Mouse (Mus musculus): ENCODE data around the gene Zdhhc13.

The Zdhhc13 gene

DNA sequence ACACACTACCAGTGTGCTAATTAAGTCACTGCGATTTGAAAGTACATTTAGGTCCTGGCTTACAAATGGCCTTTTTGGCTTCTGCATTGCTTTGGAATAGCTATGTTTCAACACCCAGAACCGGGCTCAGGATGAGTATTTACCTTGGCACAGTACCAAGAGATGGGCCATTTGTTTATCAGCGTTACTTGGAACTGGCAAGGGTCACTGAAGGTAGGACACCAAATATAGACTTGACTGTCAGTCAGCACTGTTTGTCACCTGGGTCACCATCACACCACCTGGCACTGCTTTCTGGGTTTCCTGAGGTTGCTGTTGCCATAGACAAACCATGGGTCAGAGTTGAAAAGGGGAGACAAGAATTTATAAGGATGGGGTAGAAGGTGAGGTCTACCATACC lies 53.5 kb downstream of the Zdhhc13 start:
- DNase-seq (ENCODE audit: low read depth) = no peak

DNA sequence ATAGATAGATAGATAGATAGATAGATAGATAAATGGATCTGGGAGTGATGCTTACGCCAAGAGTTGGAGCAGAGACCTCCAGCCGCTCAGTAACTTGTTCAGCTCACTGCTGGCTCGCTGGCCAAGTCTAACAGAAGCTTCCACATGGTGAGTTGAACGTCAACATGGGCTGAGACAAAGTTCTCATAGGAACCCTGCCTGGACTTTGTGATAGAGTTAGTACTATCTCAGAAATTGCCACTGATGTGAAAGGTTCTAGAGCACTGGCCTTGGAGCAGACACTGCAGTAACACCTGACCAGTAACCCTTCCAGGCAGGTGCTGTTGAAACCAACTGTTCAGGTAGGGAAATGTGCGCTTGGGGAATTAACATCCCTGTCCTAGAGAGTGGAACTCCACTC lies 54.7 kb downstream of the Zdhhc13 start:
- DNase-seq (ENCODE audit: low read depth) = no peak

DNA sequence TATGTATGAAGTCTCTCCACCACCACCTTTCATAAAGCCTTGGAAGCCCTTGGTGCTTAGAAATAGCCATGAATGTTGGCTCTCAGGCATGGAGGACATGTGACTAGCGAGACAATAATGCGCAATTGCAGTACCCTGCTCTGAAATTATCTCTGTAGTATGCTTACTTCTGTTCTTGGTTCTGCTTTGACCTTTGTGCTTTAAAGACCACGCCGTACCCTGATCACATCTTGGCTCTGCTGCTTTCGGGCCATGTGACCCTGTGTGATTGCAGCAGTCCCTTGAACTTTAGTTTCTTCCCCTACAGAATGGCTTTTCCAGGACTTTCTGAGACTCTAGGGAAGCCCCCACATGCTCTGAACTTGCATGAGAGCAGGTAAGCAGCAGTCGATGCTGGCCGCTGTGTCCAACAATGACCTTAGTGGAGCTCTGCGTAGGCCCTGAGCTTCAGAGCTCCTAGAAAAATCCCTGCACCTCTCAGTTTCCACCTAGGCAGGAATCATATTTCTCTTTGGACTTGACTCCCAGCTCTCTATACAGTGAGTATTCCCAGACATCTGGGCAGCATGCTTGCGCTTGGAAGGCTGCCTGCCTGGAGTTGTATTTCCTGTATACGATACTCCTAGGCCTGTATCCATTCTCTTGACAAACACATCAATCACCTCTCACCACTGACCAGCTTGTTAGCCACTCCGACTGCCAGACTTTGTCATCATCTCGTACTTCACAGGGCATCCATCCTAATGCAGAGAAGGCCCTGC lies 56.6 kb downstream of the Zdhhc13 start:
- peak; percentile 10 for DNase-seq (ENCODE audit: low read depth)

DNA sequence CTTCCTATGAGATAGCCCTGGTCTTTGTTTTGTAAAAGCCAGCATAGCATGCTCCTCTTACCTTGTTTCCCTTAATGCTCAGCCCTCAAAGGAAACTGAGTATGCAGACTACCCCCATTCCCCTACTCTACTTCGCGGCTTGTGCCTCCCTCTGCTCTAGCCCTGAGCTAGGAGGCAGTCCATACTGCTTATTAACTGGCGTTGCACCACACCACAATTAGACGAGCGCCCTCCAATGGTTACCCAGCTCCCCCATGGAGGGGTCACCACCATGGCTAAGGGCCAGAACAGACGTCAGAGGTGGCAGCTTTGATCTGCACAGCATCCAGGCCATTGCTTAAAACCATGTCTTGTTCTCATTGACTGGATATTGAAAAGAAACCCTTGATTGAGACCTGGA lies 58.0 kb downstream of the Zdhhc13 start:
- no peak for DNase-seq (ENCODE audit: low read depth)

DNA sequence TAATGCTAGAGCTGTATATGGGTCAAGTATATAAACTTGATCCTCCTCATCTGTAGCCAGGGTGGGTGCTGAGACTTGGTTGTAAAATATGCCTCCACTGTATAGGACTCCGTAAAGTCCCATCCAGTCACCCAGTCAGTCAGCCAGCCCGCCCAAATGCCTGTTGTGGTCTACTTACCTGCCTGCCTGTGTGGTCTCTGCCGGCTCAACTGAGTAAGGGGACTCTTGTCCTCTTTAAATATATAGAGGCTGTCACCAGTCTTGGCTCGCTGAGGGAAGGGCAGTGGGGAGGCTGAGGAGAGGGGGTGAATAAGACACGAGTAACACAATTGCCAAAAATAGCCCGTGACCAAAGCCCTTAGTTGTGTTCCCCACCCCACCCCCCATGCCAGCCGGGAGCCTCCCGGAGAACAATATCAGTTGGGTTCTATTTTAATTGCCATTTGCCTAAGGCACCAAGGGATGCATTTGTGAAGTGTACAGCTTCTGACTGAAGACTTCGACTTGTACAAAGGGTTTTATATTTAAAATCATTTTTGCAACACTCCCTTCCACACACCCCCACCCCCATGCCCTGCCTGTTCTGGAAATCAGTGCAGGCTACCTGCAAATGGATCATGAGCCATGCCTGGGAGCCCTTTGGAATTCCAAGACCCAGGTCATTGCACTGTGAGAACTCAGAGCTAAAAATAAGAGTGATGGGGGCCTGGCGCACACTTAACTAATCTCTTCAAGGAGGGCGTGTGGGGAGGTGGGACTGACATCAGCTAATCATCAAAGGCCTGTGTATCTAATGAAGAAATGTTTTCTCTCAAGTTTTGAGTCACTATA lies 59.2 kb downstream of the Zdhhc13 start, which contains the start of gene Csrp3:
Csrp3 (minus strand) TSS at position 214 of the 831 bp plus-strand sequence.
- no peak for DNase-seq (ENCODE audit: low read depth)

DNA sequence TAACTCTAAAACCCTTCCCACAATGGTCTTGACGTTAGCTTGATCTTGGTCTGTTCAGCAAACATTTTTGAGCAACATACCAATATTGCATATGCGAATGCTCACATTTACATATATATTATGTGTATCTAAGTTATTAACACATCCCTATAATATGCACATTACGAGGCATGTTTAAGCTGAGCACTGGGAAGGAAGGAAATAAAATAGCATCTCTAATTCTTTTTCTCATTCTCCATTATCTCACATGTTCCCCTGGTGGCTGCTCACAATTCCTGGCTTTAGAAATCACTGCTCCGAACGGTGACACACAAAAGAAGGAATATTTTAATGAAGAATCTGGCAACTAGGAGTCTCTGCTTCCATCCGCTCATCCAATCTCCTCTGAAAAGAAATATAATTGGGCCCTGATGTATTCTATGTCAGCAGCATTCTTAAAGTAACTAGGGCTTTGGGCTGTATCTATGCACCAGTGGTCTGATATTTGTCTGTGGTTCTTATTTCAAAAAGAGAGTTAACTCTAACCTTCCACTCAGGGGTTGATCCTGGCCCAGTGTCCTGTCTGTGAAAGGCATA lies 62.8 kb downstream of the Zdhhc13 start:
- no peak for DNase-seq (ENCODE audit: low read depth)

DNA sequence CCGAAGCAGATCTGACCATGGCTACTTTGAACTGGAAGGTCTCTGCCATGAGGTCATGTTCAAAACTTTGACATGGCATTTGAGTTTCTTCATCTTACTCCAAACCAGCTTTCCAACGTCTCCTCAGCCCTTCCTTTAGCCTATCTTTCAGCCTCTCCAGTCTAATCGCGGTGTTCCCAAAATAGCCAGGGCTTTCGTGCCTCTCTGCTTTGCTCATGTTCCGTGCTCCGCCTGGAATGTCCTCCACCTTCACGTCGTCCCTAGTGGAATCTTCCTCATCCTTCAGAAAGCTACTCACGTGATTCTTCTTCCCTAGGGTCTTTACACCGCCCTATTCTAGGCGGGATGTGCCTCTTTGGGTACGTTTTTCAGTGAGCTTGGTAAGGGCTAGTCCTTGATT lies 64.7 kb downstream of the Zdhhc13 start:
- no peak for DNase-seq (ENCODE audit: low read depth)

DNA sequence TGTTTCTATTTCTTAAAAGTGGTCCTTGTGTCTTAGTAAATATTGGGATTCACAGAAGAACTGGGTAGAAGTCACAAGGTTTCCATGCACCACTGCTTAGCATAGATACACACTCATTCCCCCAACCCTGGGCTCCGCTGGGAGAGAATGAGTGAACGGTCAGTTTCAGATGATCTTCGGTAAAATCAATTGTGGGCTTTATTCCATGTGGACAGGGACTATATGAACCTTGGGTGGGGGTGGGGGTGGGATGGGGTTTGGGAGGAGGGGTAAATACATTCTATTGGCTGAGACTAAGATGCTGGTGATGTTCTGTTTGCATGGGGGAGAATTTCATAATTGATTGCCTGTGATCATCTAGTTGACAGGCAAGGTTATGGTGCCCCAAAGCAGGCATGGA lies 66.7 kb downstream of the Zdhhc13 start:
- no peak for DNase-seq (ENCODE audit: low read depth)

DNA sequence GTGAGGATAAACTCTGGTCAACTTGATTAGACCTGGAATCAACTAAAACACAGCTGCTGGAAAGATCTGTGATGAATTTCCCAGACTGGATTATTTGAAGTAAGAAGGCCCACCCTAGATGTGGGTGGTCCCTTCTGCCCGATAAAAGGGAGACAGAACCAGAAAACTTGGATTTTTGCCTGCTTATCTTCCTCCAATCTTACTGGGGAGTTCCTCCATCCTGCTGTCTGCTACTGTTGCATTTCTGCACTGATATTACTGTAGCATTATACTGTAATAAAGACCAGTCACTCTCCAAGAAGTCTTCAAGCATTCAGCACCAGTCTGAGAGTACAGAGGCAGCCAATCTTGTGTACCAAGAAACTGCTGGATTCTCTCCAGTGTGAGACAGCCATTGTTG lies 69.5 kb downstream of the Zdhhc13 start:
- DNase-seq (ENCODE audit: low read depth) = no peak

DNA sequence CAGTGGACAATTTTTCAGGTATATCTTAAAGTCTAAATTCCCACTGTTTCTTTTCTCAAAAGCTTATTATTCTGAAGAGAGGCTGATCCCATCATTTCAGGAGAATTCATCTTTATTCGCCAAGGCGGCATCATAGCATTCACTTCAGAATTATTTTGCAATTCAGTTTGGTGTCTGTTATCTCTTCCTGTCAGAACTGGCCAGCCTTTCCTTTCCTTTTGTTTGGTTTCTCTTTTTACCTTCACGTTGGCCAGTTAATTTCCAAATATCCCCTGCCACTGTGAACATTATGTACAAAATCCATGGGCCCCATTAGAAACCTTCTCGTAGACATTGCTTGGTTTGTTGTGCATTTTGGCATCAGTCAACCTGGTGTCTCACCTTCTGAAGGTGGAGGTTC lies 70.6 kb downstream of the Zdhhc13 start:
- no peak for DNase-seq (ENCODE audit: low read depth)

DNA sequence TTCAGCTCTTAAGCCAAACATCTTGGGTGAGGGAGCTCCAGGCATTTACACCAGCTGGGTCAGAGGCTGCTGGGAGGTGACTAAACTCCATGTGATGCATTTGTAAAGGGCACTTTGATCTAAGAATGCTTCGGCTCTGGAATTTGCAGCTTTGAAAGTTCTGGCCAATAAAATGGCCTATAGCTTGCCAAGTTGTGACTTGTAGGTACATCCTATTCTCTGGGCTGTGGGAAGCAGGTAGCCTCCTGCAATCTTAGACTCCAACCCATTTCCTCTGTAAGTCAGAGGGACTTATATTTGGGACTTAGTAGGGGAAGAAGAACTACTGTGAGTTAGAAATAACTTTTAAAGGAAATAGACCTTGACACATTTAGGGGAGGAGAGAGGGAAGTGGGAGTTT lies 72.1 kb downstream of the Zdhhc13 start:
- DNase-seq (ENCODE audit: low read depth) = no peak

DNA sequence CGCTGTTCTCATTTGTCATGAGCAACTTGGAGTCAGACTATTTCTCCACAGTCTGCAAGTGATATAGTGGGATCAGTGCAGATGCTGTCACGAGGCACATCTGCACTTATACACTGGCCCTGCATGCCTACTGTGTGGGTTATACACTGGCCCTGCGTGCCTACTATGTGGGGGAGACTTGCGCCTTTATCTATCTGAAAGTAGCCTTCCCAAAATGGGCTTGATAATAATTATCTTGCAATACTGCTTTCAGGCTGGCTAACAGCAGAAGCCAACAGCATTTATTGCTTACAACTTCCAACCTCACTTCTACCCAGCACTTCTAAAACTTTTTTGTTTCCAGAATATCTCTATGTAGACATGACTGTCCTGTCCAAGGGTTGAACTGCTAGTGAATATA lies 73.0 kb downstream of the Zdhhc13 start:
- no peak for DNase-seq (ENCODE audit: low read depth)

DNA sequence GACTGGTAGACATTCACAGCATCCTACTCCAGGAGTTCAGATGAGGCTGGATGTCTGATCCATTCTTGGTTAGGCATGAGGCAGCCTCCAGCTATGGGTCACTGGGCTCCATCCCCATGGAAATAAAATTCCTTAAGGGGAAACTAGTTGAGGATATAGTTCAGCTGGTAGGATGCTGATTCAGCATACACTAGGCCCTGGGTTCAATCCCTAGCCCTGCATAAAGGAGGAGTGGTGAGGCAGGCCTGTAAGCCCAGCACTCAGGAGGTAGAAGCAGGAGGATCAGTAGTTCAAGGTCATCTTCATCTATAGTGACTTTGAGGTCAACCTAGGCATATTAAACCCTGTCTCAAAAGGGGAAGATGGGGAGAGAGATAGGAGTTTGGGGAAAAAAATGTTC lies 75.4 kb downstream of the Zdhhc13 start:
- DNase-seq (ENCODE audit: low read depth) = no peak

DNA sequence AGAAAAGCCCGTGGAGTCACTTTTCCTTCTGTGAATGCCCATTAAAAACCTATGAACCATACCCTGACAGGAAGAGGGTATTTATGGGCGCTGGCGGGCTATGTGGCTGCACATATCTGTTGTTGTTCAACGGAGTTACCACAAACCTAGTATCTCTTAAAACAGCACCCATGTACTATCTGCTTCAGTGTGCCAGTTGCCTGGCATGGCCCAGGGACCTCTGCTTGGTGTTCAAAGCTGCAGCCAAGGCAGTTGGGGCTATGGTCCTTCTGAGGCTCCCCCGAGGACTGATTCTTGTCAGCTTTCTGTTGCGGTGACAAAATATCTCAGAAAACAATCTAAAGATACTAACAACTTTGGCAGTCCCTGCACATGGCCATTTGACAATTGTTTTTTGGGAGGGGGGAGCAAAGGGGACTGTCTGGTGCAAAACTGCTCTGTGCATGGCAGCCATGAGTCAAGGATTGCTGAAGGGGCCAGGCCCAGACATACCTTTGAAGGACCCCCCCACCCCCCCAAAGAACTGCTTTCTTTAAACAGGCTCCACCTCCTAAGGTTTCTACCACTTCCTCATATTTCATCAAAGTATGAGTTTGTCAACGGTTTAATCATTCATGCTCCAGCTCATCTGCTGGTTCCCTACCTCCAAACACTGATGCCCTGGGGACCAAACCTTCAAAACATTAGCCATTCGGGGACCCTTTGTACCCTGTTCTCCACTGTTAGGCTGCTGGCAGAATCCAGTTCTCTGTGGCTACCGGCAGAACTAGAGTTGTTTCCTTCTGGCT lies 76.1 kb downstream of the Zdhhc13 start:
- no peak for DNase-seq (ENCODE audit: low read depth)

DNA sequence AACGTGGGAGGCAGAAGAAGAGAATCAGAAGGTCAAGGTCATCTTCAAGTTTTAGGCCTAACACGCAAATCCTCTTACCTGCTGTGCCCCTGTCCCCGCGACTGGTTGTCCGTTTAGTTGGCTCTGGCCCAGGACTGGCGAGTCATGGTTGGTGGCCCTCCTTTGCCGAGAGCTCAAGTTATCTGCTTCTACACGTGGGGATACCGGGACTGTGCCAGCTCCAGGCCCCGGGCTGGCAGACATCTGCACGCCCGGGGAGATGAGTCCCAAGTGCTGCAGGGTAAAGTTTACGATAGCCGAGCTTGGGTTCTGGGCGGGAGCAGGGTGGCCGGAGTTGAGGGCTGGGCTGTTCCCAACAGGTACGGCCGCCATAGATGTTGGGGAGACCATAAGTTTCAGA lies 78.8 kb downstream of the Zdhhc13 start:
- no peak for DNase-seq (ENCODE audit: low read depth)

DNA sequence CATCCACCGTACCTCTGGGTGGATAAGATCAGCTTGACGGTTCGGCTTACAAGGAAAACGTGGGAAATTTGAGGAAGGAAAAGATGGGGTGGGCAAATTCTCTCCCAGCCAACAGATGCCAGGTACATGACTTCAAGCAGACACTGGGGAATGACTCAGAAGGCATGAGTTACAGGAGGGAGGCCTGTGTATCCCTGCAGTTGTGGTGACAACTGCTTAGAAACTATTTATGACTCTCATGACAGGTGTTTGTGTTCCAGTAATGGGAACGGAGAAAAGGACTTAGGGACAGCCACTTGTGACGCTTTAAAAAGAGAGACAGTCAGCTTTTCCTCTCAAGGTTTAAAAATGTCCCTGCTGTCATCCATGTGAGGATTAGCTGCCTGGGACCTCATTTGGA lies 81.3 kb downstream of the Zdhhc13 start:
- no peak for DNase-seq (ENCODE audit: low read depth)

DNA sequence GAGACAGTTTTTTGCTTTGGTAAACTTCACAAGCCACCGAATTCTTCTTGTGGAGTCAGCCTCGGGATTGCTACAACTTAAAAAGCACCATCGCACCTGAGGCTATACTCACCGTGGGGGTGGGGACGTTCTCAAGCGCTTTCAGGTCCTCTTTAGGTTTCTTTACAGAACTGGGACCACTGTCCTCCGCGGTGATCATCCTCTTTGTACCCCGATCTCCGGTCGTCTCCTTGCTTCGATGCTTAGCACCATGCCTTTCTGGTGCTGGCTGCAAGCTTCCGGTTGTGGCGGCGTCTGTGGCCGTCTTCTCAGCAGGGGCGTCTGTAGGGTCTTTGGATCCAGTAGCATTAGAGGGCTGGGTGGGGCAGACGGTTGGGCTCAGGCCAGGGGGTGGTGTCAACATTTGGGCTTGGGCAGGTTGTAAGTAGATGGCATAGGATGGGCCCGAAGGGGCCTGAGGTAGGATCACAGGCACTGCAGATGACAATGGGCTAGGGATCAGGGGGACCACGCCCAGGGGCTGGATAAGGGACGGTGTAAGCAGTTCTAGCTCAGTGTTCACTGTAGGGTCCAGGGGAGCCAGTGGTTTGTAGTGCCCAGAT lies 81.9 kb downstream of the Zdhhc13 start:
- no peak for DNase-seq (ENCODE audit: low read depth)

DNA sequence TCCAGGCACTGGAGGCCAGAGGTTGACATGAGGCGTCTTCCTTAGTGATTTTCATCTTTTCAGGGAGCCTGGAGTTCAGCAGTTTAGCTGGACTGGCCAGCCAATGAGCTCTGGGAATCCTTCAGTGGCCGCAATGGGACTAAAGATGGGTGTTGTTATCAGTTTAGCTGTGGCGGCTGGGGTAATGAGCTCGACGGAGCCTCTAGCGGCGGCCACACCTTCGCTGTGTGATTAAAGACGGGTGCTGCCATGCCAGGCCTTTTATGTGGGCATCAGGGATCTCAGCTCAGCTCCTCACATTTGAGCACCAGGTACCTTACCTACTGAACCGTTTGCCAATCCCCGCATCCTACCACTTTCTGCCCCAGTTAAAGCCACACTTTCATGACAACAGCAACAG lies 82.5 kb downstream of the Zdhhc13 start:
- no peak for DNase-seq (ENCODE audit: low read depth)

DNA sequence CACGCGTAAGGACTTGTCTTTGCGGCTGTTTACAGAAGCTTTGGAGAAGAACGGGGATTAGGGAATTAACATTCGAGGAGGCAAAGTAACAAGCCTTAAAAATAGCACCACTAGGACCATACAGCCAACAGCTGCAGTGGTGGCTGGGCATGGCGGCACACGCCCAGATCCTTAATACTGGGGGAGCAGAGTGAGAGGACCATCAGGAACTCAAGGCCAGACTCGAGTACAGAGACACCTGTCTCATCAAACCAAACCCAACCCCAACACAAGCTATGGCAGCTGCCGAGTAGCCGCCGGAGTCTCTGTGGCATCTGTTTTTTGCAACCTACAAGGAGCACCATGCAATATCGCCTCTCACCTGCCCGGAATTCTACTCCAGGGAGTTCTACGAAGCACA lies 86.3 kb downstream of the Zdhhc13 start:
- no peak for DNase-seq (ENCODE audit: low read depth)

DNA sequence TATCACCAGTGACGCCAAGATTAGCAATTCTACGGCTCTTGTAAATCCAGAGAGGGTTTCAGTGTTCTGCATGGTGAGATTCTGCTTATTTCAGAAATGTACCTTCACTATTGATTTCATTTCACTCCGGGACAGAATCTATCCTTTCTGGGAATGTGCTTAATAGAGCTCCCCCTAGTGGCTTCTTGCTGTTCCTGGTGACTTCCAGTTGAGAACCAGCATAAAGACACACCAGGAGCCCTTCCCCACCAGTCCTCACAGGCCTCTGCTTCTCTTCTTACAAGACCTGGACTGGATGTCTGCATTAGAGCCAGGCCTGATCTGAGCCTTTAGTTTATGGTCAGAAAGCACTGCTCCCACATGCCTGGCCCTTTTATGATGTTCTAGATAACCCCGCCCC lies 87.7 kb downstream of the Zdhhc13 start:
- DNase-seq (ENCODE audit: low read depth) = peak; percentile 31
